Mouse (Mus musculus): Measurements from ENCODE around the gene Dmrtc2. TPM values are rescaled to one million over a fixed set of nuclear protein-coding genes. Genes with fewer than 3 reads are reported as not detected.

The Dmrtc2 gene
- total RNA-seq, 1 experiment from 2014 or later, result not detected

- DNase-seq, result peak; percentile 76
Measured at GRCm38 (mm10) chr7:24902630-24903443, 33.0 kb downstream of the Dmrtc2 start, which contains the start of gene Arhgef1. Gene Arhgef1 (plus strand): TSS chr7:24902912.

- no peak for DNase-seq
Measured at GRCm38 (mm10) chr7:24903444-24903825, 33.6 kb downstream of the Dmrtc2 start.

DNA sequence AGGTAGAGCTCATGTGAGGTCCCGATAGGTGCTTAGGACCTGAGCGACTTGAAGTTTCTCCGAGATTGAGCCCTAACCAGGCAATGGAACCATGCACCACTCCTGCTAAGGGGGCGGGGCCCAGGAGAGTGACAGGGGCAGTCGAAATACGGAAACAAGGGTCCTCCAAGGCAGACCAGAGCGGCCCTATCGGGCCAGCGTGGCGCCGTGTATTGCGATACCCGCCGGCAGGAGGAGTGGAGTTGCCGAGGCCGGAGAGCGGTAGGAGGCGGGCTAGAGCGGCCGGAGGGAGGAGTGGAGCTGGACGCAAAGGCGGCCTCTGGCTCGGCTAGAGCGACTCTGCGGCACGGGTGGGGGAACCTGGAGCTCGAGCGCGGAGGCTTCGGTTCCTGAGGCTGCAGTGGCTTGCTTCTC, 34.2 kb downstream of the Dmrtc2 start:
- peak; percentile 95 for DNase-seq

DNA sequence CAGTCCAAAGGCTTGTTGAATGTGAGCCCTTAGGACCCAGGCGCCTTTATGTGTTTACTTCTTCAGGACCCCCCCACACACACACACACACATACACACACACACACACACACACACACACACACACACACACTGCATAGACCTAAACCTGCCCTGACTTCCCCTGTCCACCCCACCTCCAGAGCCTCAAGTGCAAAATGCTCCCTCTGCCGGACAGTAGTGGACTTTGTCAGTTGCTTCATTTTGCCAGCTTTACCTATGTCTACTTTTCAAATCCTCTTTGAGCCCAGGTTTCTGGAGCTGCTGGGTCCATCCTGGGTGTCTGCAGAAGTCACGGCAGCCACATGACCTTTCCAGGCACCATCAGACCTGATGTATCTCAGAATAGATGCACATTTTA, 35.1 kb downstream of the Dmrtc2 start:
- DNase-seq, result peak; percentile 53

DNA sequence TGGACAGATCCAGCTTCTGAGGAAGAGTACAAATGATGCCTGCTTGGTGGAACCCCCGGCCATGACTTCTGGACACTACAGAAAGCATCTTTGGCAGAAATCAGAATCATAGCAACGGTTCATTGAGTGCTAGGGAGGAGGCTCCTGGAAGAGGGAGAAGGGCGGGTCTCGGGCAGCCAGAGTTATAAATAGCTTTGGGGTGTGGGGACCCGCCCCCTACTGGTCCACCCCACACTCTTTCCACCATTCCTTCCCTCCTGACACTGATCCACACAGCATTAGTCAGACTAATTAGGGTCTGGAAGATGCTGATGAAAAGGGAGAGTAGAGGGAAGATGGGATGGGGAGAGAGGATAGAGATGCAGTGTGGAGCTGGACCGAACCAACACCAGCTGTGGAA, 36.7 kb downstream of the Dmrtc2 start:
- DNase-seq, result no peak

GRCm38 (mm10) chr7:24907211-24907748, 37.4 kb downstream of the Dmrtc2 start:
- no peak for DNase-seq

DNA sequence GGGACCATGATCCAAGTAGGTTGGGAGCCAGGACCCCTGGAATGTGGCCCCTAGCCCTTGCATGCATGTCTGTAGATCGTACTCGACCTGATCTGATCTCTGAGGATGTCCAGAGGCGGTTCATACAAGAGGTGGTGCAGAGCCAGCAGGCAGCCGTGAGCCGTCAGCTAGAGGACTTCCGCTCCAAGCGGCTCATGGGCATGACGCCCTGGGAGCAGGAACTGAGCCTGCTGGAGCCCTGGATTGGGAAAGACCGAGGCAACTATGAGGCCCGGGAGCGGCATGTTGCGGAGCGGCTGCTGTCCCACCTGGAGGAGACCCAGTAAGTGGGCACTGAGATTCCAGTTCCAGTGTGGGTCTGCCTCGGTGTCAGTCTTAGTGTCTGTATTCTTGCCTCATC, 42.6 kb downstream of the Dmrtc2 start:
- no peak for DNase-seq

DNA sequence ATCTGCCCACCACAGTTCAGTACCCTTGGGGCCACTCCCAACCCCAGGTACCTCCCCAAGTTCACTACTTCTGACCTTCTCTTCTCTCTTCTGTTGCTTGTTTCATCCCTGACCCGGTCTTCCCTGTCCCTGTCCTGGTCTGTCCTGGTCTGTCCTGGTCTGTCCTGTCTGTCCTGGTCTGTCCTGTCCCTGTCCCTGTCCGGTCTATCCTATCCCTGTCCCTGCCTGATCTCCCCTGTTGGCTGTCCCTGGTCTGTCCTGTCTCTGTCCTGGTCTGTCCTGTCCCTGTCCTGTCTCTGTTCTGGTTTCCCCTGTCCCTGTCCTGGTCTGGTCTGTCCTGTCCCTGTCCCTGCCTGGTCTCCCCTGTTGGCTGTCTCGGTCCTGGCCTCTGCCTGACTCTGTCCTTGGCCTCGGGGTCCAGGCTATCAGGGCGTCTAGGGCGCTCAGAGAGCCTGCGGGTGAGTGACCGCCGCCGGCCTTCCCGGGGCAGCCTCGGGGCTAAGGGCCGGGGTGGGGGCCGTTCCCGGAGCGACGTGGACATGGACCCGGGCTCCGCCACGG, 49.0 kb downstream of the Dmrtc2 start:
- DNase-seq, result no peak

- DNase-seq, result no peak
Measured at GRCm38 (mm10) chr7:24919728-24920127, 49.9 kb downstream of the Dmrtc2 start.

Other genes with a start within 250 kb of the Dmrtc2 start
- gene Lypd3, start 233.5 kb upstream of the Dmrtc2 start, total RNA-seq (2021), result 1.5 and 1.7 TPM in 2 replicates
- not detected in 2 replicates for gene Tex101, start 193.4 kb upstream of the Dmrtc2 start, total RNA-seq (2021)
- gene BC049730, start 160.8 kb upstream of the Dmrtc2 start, total RNA-seq (2021), result not detected in 2 replicates
- not detected in 2 replicates for gene Gm4763, start 143.1 kb upstream of the Dmrtc2 start, total RNA-seq (2021)
- not detected in 2 replicates for gene Cd177, start 109.7 kb upstream of the Dmrtc2 start, total RNA-seq (2021)
- gene Ceacam10, start 92.9 kb upstream of the Dmrtc2 start, total RNA-seq (2021), result 0.36 TPM in 1 of 2 replicates, not detected in the other
- gene Gm9844, start 7.8 kb upstream of the Dmrtc2 start, total RNA-seq (2021), result 0.94 TPM in 1 of 2 replicates, not detected in the other
- gene Lypd4, start 116 bp upstream of the Dmrtc2 start, total RNA-seq (2021), result not detected in 2 replicates
- 564 and 876 TPM in 2 replicates for gene Rps19, start 14.3 kb downstream of the Dmrtc2 start, total RNA-seq (2021)
- gene Cd79a, start 27.3 kb downstream of the Dmrtc2 start, total RNA-seq (2021), result 0.91 and 1.0 TPM in 2 replicates
- gene Arhgef1, start 32.9 kb downstream of the Dmrtc2 start, total RNA-seq (2021), result 126 and 138 TPM in 2 replicates
- gene Gm4881, start 74.4 kb downstream of the Dmrtc2 start, total RNA-seq (2021), result not detected in 2 replicates
- gene Rabac1, start 102.7 kb downstream of the Dmrtc2 start, total RNA-seq (2021), result 244 and 300 TPM in 2 replicates
- 84.1 and 110 TPM in 2 replicates for gene Atp1a3, start 135.9 kb downstream of the Dmrtc2 start, total RNA-seq (2021)
- 15.4 and 22.6 TPM in 2 replicates for gene Grik5, start 202.3 kb downstream of the Dmrtc2 start, total RNA-seq (2021)
- gene Zfp574, start 202.5 kb downstream of the Dmrtc2 start, total RNA-seq (2021), result 21.0 and 23.3 TPM in 2 replicates